In the genomic region with DNA sequence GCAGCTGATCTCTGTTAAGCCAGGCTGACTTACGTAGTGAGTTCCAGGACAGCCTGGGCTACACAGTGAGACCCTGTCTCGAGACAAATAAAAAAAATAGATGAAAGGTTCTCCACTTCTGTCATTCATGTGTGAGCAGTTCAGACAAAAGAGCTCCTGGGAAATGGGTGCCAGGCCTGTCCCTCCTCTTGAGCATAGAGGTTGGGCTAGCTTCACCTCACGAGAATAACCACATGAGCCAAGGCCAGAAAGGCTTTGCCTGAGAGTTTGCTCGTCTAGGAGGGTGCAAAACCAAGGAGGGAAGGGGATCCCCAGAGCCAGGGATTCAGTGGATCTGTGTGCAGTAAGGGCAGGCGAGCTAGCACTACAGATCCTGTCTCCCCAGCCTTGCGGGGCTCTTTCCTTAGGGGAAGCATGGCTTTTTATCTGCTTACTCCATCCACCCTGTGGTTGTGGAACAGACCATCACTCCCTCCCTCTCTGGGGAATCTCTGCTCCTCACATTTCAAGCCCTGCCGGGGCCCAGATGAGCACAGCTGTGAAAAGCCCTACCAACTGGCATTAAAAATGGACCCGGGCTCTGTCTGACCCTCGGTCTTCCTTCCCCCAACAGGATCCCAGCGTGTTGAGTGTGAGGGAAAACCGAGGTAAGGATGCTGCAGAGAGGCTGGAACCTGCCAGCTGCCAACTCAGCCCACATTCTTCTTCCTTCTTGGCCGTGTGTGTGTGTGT, we compare ENCODE assay signal across 8 mouse cellular contexts. TPM values are rescaled to one million over a fixed set of nuclear protein-coding genes. Genes with fewer than 3 reads are reported as not detected.
A peak's percentile ranks its signal among the peaks of the same experiment; 100 is the strongest.
DNase-seq lines count a peak whose midpoint lies in the region; ATAC-seq lines count a peak whose summit lies in the region.

No protein-coding gene starts in this region.

- no peaks in the 10 kb centered on the region for H3K27me3 ChIP-seq in embryonic facial prominence, embryonic 13.5 days
- H3K27me3 ChIP-seq in hindbrain, embryonic 13.5 days = no peaks in the 10 kb centered on the region

- no peak overlapping the region for H3K4me3 ChIP-seq in embryonic facial prominence, embryonic 13.5 days
- H3K4me3 ChIP-seq in hindbrain, embryonic 13.5 days = no peak overlapping the region

- DNase-seq in kidney, postnatal 10 days = peak; percentile 47
- DNase-seq in kidney, adult 18-20 months = no peak
- peak; percentile 40 for DNase-seq in neural tube, embryonic 10.5 days (ENCODE audit: extremely low spot score, low spot score)
- DNase-seq in adrenal gland, postnatal 4 days (ENCODE audit: low spot score in 2 of 2) = no peak
- no peak for DNase-seq in cerebellum, adult 9-11 months

- peaks cover 20% of the 10 kb centered on the region for H3K4me1 ChIP-seq in embryonic facial prominence, embryonic 13.5 days
- H3K4me1 ChIP-seq in hindbrain, embryonic 13.5 days (replicated peaks) = peaks cover 46% of the 10 kb centered on the region

- peak overlapping the region; percentile 34 for H3K27ac ChIP-seq in embryonic facial prominence, embryonic 13.5 days
- H3K27ac ChIP-seq in hindbrain, embryonic 13.5 days = peak overlapping the region; percentile 69

- peaks cover 52% of the 10 kb centered on the region for H3K36me3 ChIP-seq in embryonic facial prominence, embryonic 13.5 days
- peaks cover 66% of the 10 kb centered on the region for H3K36me3 ChIP-seq in hindbrain, embryonic 13.5 days

- 54% methylated on average over 11 of the region's 12 CpGs for WGBS in embryonic facial prominence, embryonic 13.5 days
- 46% methylated on average over 12 of the region's 12 CpGs for WGBS in hindbrain, embryonic 13.5 days

- no peak overlapping the region for H3K4me2 ChIP-seq in embryonic facial prominence, embryonic 13.5 days
- H3K4me2 ChIP-seq in hindbrain, embryonic 13.5 days = no peak overlapping the region

- H3K9ac ChIP-seq in embryonic facial prominence, embryonic 13.5 days = no peak overlapping the region
- H3K9ac ChIP-seq in hindbrain, embryonic 13.5 days = 0 out of 2 replicates have a peak overlapping the region, but pooled peaks have one; percentile 29

- no peak; the same call in 1 of the 2 replicates for ATAC-seq in embryonic facial prominence, embryonic 13.5 days (ENCODE audit: insufficient number of reproducible peaks, insufficient read depth, low FRiP score, low TSS enrichment, low read depth)
- ATAC-seq in hindbrain, embryonic 13.5 days (ENCODE audit: low FRiP score) = no peak
- ATAC-seq in megakaryocyte, adult 5-6 weeks (ENCODE audit: poor library complexity, severe bottlenecking) = no peak

- H3K9me3 ChIP-seq in embryonic facial prominence, embryonic 13.5 days = no peaks in the 10 kb centered on the region
- no peaks in the 10 kb centered on the region for H3K9me3 ChIP-seq in hindbrain, embryonic 13.5 days

RNA-seq across cellular contexts. Expression of a gene that starts 32.3 kb away (rescaled TPM):
- 7.4 and 7.9 TPM in 2 replicates for polyA plus RNA-seq in embryonic facial prominence, embryonic 13.5 days (2015; fragmentation: Nextera tagmentation; extraction: Ambion mirVana)
- polyA plus RNA-seq in hindbrain, embryonic 13.5 days (2015; fragmentation: Nextera tagmentation; extraction: Ambion mirVana) = 14.6 and 15.3 TPM in 2 replicates
- 10 to 100 TPM; 11.0 to 11.2 TPM for total RNA-seq in adrenal gland, postnatal 4 days (2021)
- 0.67 and 1.1 TPM in 2 replicates for total RNA-seq in megakaryocyte, adult 5-6 weeks (2015)
- 0.48 and 0.98 TPM in 2 replicates for total RNA-seq in megakaryocyte, adult 5-6 weeks (2017)

RNA-seq across cellular contexts. Expression of a gene that starts 47.4 kb away (rescaled TPM):
- polyA plus RNA-seq in embryonic facial prominence, embryonic 13.5 days (2015; fragmentation: Nextera tagmentation; extraction: Ambion mirVana) = 41.9 and 46.5 TPM in 2 replicates
- polyA plus RNA-seq in hindbrain, embryonic 13.5 days (2015; fragmentation: Nextera tagmentation; extraction: Ambion mirVana) = 41.5 and 48.0 TPM in 2 replicates
- 100 to 1,000 TPM; 119 to 122 TPM for total RNA-seq in adrenal gland, postnatal 4 days (2021)
- total RNA-seq in megakaryocyte, adult 5-6 weeks (2015) = 66.6 and 69.0 TPM in 2 replicates
- 88.5 and 97.9 TPM in 2 replicates for total RNA-seq in megakaryocyte, adult 5-6 weeks (2017)

RNA-seq across cellular contexts. Expression of a gene that starts 53.2 kb away (rescaled TPM):
- 32.0 and 35.2 TPM in 2 replicates for polyA plus RNA-seq in embryonic facial prominence, embryonic 13.5 days (2015; fragmentation: Nextera tagmentation; extraction: Ambion mirVana)
- polyA plus RNA-seq in hindbrain, embryonic 13.5 days (2015; fragmentation: Nextera tagmentation; extraction: Ambion mirVana) = 29.2 TPM in 2 replicates
- 10 to 100 TPM; 71.6 to 75.0 TPM for total RNA-seq in adrenal gland, postnatal 4 days (2021)
- total RNA-seq in megakaryocyte, adult 5-6 weeks (2015) = 68.0 and 75.8 TPM in 2 replicates
- 124 and 135 TPM in 2 replicates for total RNA-seq in megakaryocyte, adult 5-6 weeks (2017)

Comparison
In these comparisons a context has a peak if more than half of its experiments do, and no peak if none do; other contexts are left out.
1. DNase-seq: peak in kidney, postnatal 10 days (single experiment) and neural tube, embryonic 10.5 days (single experiment); none in kidney, adult 18-20 months (single experiment), adrenal gland, postnatal 4 days (0 of 2) and cerebellum, adult 9-11 months (single experiment).
2. RNA of a gene that starts 32.3 kb away (total RNA-seq): 11.0 to 11.2 TPM in adrenal gland, postnatal 4 days; 0.48 to 1.1 TPM in megakaryocyte, adult 5-6 weeks; every median in the first group is over 4 times any median in the second.